Mouse (Mus musculus) forebrain, embryonic 14.5 days (tissue): ENCODE results near the gene Rmi2. TPM values are rescaled to one million over a fixed set of nuclear protein-coding genes. Genes with fewer than 3 reads are reported as not detected.

Experiments used
- ATAC-seq: fragments of 200-750 bp; cut with Nextera tagmentation; 2 replicates; pipeline ENCODE4 v1.8.0; 2017; ENCODE audit warnings: mild to moderate bottlenecking, moderate library complexity
- DNase-seq: peaks from one replicate; pipeline ENCODE4 v3.0.0-alpha.2; 2015; ENCODE audit warnings: low spot score
- H3K27ac ChIP-seq: fragments of 300-500 bp; sonication (generic); 2 replicates; pipeline ENCODE4 v1.5.1; 2014; ENCODE audit warnings: low read depth, mild to moderate bottlenecking, control low read depth, low read length, moderate library complexity
- H3K27me3 ChIP-seq: fragments of 300-500 bp; sonication (generic); replicated peaks from 2 replicates; pipeline ENCODE4 v1.6.1; 2014; ENCODE audit warnings: low read length, control low read depth, mixed read lengths; ENCODE audit not compliant: control insufficient read depth, insufficient read depth
- H3K36me3 ChIP-seq: fragments of 300-500 bp; sonication (generic); 2 replicates; pipeline ENCODE4 v1.6.1; 2014; ENCODE audit warnings: low read length, control low read depth; ENCODE audit not compliant: control insufficient read depth, insufficient read depth
- H3K4me1 ChIP-seq: fragments of 300-500 bp; sonication (generic); 2 replicates; pipeline ENCODE4 v1.6.1; 2014; ENCODE audit warnings: antibody characterized with exemption, low read length, control low read depth; ENCODE audit not compliant: control insufficient read depth, insufficient read depth
- H3K4me2 ChIP-seq: fragments of 300-500 bp; sonication (generic); 2 replicates; pipeline ENCODE4 v1.6.1; 2014; ENCODE audit warnings: mild to moderate bottlenecking, control low read depth, low read length
- H3K4me3 ChIP-seq: fragments of 300-500 bp; sonication (generic); 2 replicates; pipeline ENCODE4 v1.5.1; 2014; ENCODE audit warnings: low read depth, low read length, control low read depth
- H3K9ac ChIP-seq: fragments of 300-500 bp; sonication (generic); 2 replicates; pipeline ENCODE4 v1.6.1; 2014; ENCODE audit warnings: mild to moderate bottlenecking, low read length, control low read depth, moderate library complexity
- H3K9me3 ChIP-seq: fragments of 300-500 bp; sonication (generic); replicated peaks from 2 replicates; pipeline ENCODE4 v1.6.1; 2016; ENCODE audit warnings: low read length, control low read depth, mixed read lengths; ENCODE audit not compliant: control insufficient read depth
- WGBS: fragments of 180-500 bp; shearing (Covaris S2); extraction: QIAGEN DNeasy Blood & Tissue Kit; methylation state at CpG from one replicate; pipeline ENCODE4 v1.1.7; 2014; 5-methylcytosine and 5-hydroxymethylcytosine counted together
- polyA plus RNA-seq: library from polyadenylated mRNA; unstranded; fragments of >200 nt; fragmentation: Nextera tagmentation; extraction: Ambion mirVana; gene quantifications from 2 replicates; pipeline ENCODE4 v1.2.1, GENCODE M21; 2014

Gene Rmi2
- polyA plus RNA-seq, 1 experiment from 2014 or later, result 0.88 TPM

DNA sequence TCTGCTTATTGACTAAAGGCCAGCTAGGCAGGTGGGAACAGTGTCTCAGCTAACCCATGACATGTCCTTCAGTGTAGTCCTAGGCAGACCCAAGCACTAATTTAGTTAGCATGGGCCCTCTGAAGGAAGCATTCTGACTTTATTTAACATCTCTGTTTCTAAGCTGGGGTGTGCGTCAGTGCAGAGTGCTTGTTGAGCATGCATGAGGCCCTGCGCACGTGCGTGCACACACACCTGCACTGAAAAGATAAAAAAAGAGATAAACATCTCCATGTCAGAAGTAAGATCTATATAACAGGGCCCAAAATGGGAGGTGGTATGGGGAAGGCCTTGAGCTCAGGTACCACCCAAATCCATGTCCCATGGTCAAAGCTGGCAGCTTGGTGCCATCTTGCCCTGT lies 80.2 kb downstream of the Rmi2 start:
- H3K4me1 ChIP-seq, result no peaks in the 10 kb centered on the region
- DNase-seq (no peak), ATAC-seq (no peak)
- H3K9ac ChIP-seq, result no peak overlapping the region
- no peaks in the 10 kb centered on the region for H3K27me3 ChIP-seq
- no peaks in the 10 kb centered on the region for H3K36me3 ChIP-seq
- no peak overlapping the region for H3K27ac ChIP-seq
- WGBS, result 97% methylated on average over 4 of the region's 4 CpGs
- no peak overlapping the region for H3K4me3 ChIP-seq
- no peaks in the 10 kb centered on the region for H3K9me3 ChIP-seq
- H3K4me2 ChIP-seq, result no peak overlapping the region

DNA sequence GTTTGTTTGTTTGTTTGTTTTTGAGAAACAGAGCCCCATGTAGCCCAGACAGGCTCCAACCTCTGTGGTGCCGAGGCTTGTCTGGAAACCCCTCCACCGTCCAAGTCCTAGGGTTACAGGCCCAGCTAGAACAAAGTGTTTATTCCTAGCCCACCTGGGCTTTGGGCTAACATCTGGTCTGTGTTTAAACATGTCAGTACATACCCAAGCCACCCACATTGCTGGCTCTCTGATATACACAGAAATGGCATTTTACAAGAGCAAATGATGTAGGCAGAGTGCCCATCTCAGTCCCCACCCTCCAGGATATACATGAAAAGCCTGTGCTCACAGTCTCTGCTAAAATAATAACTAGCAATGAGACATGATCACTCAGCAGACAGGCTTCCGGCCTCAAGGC lies 81.4 kb downstream of the Rmi2 start:
- Histone ChIP-seq H3K9ac (no peak overlapping the region), H3K4me3 (no peak overlapping the region), H3K36me3 (no peaks in the 10 kb centered on the region), H3K9me3 (no peaks in the 10 kb centered on the region), H3K4me2 (no peak overlapping the region), H3K27me3 (no peaks in the 10 kb centered on the region), H3K4me1 (no peaks in the 10 kb centered on the region), H3K27ac (no peak overlapping the region)
- WGBS, result 90% methylated on average over 3 of the region's 3 CpGs
- DNase-seq, result no peak
- ATAC-seq, result no peak

DNA sequence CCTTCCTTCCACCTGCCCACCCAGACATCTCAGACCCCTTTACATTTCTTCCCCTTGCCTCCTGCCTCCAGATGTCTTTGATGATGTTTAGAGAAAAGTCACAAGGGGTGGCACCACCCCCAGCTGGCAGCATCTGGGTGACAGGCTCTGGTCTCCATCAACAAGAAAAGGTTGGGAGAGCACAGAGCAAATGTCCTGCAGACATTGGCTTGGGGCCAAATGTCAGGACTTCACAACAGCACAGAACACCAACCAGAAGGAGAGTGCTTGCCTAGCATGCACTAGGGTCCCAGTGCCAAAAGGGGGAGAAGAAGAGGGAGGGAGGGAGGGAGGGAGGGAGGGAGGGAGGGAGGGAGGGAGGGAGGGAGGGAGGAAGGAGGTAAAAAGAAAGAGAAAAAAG lies 85.0 kb downstream of the Rmi2 start:
- Histone ChIP-seq H3K9me3 (no peaks in the 10 kb centered on the region), H3K4me3 (no peak overlapping the region), H3K9ac (no peak overlapping the region), H3K36me3 (no peaks in the 10 kb centered on the region), H3K27ac (no peak overlapping the region), H3K4me2 (no peak overlapping the region), H3K4me1 (no peaks in the 10 kb centered on the region), H3K27me3 (no peaks in the 10 kb centered on the region)
- DNase-seq (no peak), ATAC-seq (no peak)

DNA sequence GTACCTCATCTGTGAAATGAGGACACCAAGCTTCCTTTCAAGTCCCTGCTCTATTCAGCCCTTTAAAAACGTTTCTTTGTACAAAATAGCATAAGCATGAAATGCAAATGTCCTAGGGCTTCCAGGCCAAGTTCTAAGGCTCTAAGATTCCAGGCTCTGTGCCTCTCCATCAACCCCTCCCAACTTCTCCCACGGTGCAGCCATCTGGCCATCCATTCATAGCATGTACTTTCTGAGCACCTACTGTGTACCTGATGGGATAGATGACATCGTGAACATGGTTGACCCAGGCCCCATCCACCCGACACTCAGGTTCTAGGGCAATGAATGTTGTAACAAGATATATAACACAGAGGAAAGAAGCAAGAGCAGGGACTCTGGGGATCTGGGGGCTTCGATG lies 88.7 kb downstream of the Rmi2 start:
- Histone ChIP-seq H3K4me3 (no peak overlapping the region), H3K9me3 (no peaks in the 10 kb centered on the region), H3K9ac (no peak overlapping the region), H3K27me3 (no peaks in the 10 kb centered on the region), H3K4me1 (no peaks in the 10 kb centered on the region; the same call in 1 of the 2 replicates), H3K36me3 (no peaks in the 10 kb centered on the region), H3K4me2 (no peak overlapping the region), H3K27ac (no peak overlapping the region)
- DNase-seq (no peak), ATAC-seq (no peak)
- 65% methylated on average over 5 of the region's 5 CpGs for WGBS

DNA sequence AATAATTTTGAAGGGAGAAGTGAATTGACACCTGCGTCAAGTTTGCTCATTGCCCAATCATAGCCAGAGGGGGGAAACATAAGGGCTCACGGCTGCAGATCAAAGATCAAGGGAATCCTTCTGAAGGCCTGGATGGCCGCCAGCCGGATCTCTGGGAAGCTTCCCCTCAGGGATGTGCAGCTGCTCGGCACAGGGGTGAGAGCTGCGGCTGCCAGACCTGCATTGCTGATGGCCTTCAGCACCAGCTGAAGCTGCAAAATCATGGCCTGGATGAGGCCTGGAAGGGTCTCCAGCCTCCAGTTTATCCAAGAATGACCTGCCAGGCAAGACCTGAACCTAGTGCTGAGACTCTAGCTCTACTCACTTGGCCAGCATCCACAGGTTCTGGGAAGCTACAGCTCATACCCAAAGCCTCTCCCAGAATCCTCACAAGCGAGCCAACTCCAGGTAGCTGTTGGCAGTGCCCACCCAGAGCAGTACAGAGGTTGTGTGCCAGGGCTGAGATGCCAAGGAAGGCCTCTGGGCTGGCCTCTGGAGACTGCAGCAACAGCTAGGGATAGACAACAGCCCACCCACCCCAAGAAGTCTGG lies 90.8 kb downstream of the Rmi2 start:
- DNase-seq, result peak; percentile 56
- Histone ChIP-seq H3K4me1 (no peaks in the 10 kb centered on the region; the same call in 1 of the 2 replicates), H3K27me3 (no peaks in the 10 kb centered on the region), H3K27ac (peak overlapping the region; percentile 27; the same call in 1 of the 2 replicates), H3K36me3 (no peaks in the 10 kb centered on the region), H3K4me2 (no peak overlapping the region), H3K4me3 (no peak overlapping the region), H3K9me3 (0 out of 2 replicates have a peak, but pooled peaks cover 3% of the 10 kb centered on the region), H3K9ac (no peak overlapping the region)
- WGBS, result 45% methylated on average over 7 of the region's 7 CpGs
- ATAC-seq, result no peak

DNA sequence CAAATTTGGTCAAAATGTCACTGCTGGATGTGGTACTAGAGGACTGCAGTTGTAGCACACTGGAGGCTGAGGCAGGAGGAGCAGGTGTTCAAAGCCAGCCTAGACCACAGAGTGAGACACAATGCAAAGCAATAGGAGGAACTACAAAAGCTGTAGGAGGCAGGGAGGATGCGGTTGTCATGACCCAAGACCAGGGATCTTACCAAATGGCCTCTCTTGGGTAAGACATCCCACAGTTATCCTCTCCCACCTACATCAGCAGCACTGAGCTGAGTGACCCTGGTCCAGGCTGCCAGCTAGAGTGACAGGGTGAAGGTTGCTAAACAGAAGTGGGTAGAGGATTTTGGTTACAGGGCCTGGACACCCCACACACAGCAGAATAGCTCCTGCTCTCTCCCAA lies 92.2 kb downstream of the Rmi2 start:
- Histone ChIP-seq H3K9me3 (0 out of 2 replicates have a peak, but pooled peaks cover 3% of the 10 kb centered on the region), H3K4me3 (no peak overlapping the region), H3K4me1 (no peaks in the 10 kb centered on the region; the same call in 1 of the 2 replicates), H3K4me2 (no peak overlapping the region), H3K27ac (no peak overlapping the region), H3K36me3 (no peaks in the 10 kb centered on the region), H3K9ac (no peak overlapping the region), H3K27me3 (no peaks in the 10 kb centered on the region)
- WGBS, result 94% methylated on average over 1 of the region's 1 CpGs
- DNase-seq (no peak), ATAC-seq (no peak)

DNA sequence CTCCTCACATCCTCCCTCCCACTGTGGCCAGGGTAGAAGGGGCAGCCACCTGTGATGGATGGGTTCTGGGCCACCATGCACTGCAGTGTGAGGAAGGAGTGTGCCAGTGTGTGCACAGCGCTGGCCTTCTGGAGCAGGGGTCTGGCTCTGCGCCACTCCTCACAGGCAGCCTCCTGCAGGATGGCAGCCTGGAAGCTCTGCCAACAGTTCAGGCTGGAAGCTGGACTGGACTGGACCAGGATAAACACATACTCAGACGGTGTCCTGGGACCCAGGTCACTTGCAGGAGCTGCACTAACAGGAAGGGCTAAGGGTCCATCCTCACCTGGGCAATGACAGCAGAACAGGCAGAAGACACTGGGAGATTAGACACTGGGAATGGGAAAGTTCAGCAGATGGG lies 98.5 kb downstream of the Rmi2 start:
- no peak overlapping the region for H3K4me2 ChIP-seq
- ATAC-seq (no peak), DNase-seq (peak; percentile 23)
- no peak overlapping the region for H3K27ac ChIP-seq
- 0 out of 2 replicates have a peak, but pooled peaks cover 3% of the 10 kb centered on the region for H3K9me3 ChIP-seq
- no peaks in the 10 kb centered on the region for H3K27me3 ChIP-seq
- 73% methylated on average over 3 of the region's 3 CpGs for WGBS
- H3K4me1 ChIP-seq, result no peaks in the 10 kb centered on the region
- no peak overlapping the region for H3K4me3 ChIP-seq
- H3K9ac ChIP-seq, result no peak overlapping the region
- no peaks in the 10 kb centered on the region for H3K36me3 ChIP-seq

DNA sequence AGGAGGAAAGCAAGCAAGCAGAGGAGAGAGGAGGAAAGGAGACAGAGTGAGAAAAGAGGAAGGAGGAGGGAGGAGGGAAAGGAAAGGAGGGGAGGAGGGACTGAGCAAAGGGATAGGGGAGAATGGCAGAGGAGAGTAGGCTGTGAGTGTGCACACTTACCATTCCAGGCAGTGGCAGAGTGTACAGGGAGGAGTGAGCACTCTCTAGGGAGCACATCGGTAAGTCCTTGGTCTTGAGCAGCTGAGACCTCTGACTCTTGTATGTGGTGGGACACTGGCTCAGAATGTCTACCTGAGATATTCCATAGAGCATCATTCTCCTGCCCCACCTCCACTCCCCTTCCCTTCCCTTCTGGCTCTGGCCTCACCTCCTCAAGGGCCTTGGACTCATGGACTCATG lies 99.2 kb downstream of the Rmi2 start:
- 100% methylated on average over 1 of the region's 1 CpGs for WGBS
- H3K4me3 ChIP-seq, result no peak overlapping the region
- no peak for ATAC-seq
- H3K36me3 ChIP-seq, result no peaks in the 10 kb centered on the region
- DNase-seq, result no peak
- no peak overlapping the region for H3K9ac ChIP-seq
- 0 out of 2 replicates have a peak, but pooled peaks cover 3% of the 10 kb centered on the region for H3K9me3 ChIP-seq
- H3K4me1 ChIP-seq, result no peaks in the 10 kb centered on the region
- H3K27me3 ChIP-seq, result no peaks in the 10 kb centered on the region
- no peak overlapping the region for H3K4me2 ChIP-seq
- no peak overlapping the region for H3K27ac ChIP-seq

DNA sequence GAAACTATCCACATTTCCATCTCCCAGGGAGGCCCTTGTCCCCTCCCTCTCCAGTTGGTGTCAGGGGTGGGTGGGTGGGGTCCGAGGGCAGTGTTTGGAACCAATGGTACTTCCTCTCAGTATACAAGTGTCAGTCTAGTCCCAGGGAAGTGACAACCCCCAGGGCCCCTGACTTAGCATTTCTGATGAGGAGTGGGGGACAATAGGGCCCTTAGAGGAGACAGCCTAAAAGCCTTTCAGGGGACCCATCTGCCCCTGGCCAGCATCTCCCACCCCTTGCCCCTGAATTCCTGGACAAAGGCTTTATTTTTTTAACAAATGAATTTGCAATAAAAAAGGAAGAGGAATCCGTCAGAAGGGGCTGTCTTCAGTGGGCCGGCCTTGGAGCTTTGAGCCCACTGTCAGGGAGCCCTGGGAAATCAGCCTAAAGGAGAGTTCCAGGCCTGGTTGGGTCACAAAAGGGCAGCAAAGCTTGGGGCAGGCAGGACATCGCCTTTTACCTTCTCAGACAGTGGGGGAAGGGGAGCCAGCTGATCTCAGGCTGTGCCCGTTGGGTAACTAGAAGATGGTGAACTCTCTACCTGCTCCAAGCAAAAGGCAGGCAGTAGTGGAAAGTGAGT lies 102.0 kb downstream of the Rmi2 start:
- H3K9me3 ChIP-seq, result no peaks in the 10 kb centered on the region
- H3K4me1 ChIP-seq, result no peaks in the 10 kb centered on the region
- H3K27me3 ChIP-seq, result no peaks in the 10 kb centered on the region
- no peaks in the 10 kb centered on the region for H3K36me3 ChIP-seq
- ATAC-seq, result no peak
- H3K9ac ChIP-seq, result no peak overlapping the region
- no peak overlapping the region for H3K4me2 ChIP-seq
- H3K27ac ChIP-seq, result no peak overlapping the region
- 34% methylated on average over 5 of the region's 5 CpGs for WGBS
- H3K4me3 ChIP-seq, result no peak overlapping the region
- no peak for DNase-seq
